Mouse (Mus musculus) kidney, postnatal 25 days (tissue): ENCODE results near the gene Il11ra2.
"Not testable (repeated sequence)": the region's sequence is repeated elsewhere in the genome, so short reads cannot be mapped to it uniquely, and the experiment has no call there.

Source experiments
- DNase-seq, 2 experiments: peaks; one replicate each; pipeline ENCODE4 v3.0.0; 2021; ENCODE audit warnings: mixed read lengths in 2 of 2

The Il11ra2 gene

DNA sequence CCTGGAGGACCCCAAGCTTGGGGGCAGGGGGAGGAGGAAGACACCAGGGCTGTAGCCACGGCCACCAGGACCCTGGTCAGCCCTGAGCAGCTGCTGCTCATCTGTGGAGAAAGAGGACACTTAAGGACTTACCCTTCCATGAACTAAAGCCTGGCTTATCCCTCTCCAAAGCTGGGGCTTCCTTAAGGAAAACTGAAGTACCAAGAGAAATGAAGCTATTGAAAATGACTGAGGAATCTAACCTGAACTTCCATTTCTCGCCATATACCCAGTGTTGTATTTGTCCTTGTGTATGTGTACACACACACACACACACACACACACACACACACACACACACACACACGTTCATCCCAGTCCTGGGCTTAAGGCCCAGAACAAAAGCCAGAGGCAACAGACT is at the start of gene Il11ra2:
Gene Il11ra2 (minus strand): TSS at position 101 of the 400 bp plus-strand sequence.
- not testable (repeated sequence) for DNase-seq

DNA sequence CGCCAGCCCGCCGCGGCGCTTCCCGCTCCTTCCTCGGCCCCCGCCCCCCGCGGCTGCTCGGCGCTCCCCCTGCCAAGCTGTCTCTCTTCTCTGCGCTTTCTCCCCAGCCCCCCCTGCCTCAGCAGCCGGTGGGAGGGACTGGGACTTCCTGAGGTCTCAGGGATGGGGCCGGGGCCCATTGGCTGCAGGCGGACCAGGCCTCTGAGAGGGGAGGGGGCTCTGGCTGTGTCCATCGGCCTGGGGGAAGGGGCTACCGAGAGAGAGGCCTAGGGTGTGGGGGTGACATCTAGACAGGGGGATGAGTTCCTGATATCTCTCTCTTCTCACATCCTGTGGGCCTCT is 20.5 kb upstream of the Il11ra2 start:
- not testable (repeated sequence) for DNase-seq

DNA sequence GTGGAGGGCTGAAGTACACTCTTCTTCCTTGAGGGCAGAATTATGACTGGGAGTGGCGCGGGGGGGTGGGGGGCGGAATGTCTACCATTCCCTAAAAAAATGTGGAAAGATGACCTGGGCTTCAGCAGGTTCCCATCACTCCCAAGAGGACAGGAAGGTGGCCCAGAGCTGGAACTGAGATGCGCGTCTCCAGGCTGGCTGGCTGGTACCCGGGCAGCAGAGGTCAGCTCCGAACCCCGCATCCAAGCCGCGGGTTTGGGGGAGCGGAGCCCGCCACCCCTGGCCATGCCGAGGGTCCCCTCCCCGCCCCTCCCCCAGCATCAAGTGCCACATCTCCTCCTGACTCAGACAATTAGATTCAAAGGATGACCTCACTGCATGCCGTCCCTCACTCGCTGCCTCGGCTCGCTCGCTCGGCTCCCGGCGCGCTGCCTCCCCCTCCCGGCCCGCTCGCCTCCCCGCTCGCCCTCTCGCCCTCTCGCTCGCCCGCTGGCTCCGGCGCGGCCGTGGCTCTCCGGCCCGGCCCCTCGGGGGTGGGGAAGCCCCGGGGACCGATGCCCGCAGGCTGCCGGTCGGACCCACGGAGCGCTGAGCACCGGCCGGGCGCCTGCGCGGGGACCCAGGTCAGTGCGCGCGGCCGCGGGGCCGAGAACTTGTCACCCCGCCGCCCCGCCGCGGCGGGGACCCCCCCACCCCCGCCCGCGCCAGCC is 19.9 kb upstream of the Il11ra2 start:
- DNase-seq, result not testable (repeated sequence)

DNA sequence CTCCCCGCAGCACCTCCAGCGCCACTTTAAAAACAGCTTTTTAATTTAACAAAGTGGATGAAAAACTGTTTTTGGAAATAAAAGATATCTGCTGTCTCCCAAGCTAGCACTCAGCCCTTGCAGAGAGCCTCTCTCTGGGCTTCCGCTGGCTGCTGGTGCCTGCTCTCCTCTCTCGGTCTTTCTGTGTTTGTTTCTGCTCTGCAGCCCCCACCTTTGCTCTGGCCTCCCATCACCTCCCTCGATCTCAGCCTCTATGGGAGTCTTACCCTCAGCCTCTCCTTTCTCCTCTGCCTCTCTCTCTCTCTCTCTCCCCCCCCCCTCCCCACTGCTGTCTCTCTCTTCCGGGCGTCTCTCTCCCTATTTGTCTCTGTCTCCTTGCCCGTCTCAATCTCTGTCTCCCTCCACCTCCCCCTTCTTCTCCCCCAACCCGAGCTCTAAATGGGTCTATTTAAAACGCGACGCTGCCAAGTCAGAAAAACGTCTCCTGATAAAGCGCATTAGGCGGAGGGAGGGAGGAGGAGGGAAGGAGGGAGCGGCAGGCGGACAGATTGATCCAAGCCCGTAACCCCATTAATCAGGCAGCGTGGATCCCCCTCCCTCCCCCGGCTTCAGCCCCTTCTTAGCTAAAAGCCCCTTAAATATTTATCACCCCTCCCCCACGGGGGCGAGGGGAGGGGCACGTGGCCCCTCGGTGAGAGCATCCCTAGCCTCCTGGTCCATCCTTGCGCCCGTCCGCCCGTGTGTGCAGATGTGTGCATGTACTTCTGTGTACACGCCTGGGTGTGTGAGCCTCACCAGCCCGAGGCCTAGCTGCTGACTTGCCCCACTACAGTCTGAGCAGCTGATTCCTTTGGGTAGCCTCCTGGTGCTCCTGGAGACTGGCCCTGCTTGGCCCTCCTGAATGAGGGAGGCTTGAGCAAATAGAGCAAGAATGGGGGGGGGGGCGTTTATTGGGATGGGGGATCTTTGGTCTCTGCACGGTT is 19.0 kb upstream of the Il11ra2 start:
- DNase-seq, result not testable (repeated sequence)

DNA sequence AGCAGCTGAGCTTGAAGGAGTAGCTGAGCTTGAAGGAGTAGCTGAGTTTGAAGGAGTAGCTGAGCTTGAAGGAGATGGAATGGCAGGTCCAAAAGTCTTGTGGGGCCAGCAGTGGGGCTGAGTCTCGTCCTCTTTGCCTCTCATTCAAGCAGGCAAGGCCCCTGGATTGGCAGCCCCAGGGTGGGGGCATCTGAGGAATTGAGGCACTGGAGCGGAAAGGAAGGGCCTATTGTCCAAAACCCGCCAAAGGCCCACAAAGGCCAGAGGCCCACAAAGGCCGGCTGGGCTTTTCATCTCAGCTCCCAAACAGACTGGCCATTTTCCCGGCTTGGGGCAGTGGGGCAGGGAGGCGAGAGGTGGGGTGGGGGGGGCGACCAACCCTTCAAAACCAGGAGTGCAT is 17.7 kb upstream of the Il11ra2 start:
- DNase-seq, result not testable (repeated sequence)

DNA sequence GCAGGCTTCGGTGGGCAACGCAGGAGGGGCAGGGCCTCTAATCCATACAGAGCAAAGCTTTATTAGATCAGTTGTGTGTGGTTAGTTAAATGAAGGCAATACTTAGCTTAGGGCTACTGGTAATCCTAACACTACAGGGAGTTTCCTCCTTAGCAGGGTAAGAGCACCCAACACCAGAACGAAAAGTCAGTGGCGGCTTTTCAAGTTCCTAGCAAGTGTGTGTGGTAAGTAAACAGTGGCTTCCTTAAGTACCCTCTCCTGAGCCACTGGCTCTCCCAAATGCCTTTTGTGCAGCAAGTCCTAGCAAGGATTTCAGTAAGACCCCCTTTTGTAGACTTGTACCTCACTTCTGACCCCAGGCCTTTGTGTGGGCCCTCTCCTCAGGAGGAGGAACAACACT is 13.7 kb upstream of the Il11ra2 start:
- not testable (repeated sequence) for DNase-seq

DNA sequence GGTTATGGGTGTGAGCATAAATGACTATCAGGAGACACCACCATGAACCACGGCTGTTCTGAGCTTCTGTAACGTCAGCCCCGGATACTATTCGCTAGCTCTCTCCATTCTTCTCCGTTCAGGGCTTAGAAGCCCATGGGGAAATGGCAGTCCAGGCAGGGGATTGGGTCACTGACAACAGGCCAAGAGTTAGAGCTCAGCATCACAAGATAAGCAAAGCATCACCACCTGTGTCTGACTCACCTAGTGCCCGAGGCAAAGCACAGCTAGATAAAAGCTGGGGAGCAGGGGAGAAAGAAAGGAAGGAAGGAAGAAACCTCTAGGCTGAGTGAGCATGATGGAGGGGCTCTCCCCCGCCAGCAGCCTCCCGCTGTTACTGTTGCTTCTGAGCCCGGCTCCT is 6.7 kb downstream of the Il11ra2 start, which contains the start of gene Ccl27b:
Gene Ccl27b (plus strand): TSS at position 301 of the 400 bp plus-strand sequence.
- not testable (repeated sequence) for DNase-seq

DNA sequence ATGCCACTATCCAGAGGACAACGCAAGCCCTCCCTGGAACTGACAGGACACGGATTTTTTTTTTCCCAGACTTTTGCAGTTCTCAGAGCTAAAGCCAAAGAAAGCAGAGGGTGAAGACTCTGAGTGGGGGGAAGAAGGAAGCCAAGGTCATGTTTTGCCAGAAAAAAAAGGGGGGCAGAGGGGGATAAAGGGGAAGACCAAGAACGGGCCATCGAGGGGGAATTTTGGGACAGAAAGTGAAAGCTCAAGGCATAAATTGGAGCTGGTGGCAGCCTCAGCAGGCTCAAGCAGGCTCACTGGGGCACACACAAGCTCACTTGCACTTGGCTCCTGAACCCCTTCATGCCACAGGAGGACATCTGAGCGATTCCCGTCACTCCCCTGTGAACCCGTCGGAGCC is 32.3 kb downstream of the Il11ra2 start, which contains the start of gene Gm2564:
Gene Gm2564 (plus strand): TSS at position 301 of the 400 bp plus-strand sequence.
- DNase-seq, result not testable (repeated sequence)

DNA sequence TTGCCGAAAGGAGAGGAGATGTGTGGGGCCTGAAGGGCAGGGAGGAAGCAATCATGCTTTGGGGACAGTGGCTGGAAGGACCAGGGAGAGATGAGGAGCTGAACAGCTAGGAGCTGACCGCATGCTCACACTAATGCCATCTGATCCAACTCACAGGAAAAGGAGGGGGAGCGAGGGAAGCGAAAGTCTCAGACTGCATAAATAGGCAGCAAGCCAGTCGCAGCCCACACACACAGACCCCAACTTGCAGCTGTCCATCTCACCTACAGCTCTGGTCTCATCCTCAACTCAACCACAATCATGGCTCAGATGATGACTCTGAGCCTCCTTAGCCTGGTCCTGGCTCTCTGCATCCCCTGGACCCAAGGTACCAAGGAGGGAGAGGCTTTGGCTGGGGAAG is 49.8 kb downstream of the Il11ra2 start, which contains the start of gene Gm10591:
Gene Gm10591 (plus strand): TSS at position 301 of the 400 bp plus-strand sequence.
- DNase-seq, result not testable (repeated sequence)
